Mouse (Mus musculus): ENCODE measurements at regions not wholly inside any gene's neighbourhood (a gene's known extent, or its start where the extent isn't known, plus 50 kb on each side); places are given as distances from the start of the nearest gene placed in this dataset.
A peak's percentile ranks its signal among the peaks of the same experiment; 100 is the strongest.

DNA sequence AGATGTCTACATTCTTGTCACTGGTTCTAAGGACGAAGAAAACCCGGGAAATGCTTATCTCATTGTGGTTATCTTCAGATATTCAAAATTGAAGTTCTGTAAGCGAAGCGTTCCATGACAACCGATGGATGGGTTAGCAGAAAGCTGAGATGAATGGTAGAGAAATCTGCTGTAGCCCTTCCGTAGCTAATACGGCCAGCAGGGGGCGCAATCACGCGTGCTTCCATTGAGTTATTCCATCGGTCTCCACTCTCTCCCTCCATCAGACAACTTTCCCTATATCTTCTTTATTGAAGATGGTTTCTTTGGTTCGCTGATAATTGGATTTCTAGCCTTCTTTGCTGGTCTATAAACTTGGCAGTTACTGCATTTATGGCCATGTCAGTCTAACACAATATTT lies 549.5 kb downstream of the Cbln4 start:
- 38% methylated on average over 12 of the region's 12 CpGs for WGBS
- H3K4me1 ChIP-seq (ENCODE audit: control insufficient read depth, insufficient read depth, insufficient read length, low read length), result no peaks in the 10 kb centered on the region

GRCm38 (mm10) chr2:171487284-171487683 lies 556.0 kb downstream of the Cbln4 start:
- 78% methylated on average over 2 of the region's 2 CpGs for WGBS
- H3K27ac ChIP-seq (ENCODE audit: insufficient read depth, low read depth, low read length), result no peak overlapping the region

More for the DNA sequence above, 549.5 kb downstream of the Cbln4 start:
- H3K27ac ChIP-seq (ENCODE audit: insufficient read depth, low read depth, low read length), result no peak overlapping the region
- H3K36me3 ChIP-seq (ENCODE audit: control insufficient read depth, insufficient read depth, low read length), result no peaks in the 10 kb centered on the region
- TF ChIP-seq CTCF (IDR thresholded peaks at IDR 0.05; ENCODE audit: extremely low read depth, insufficient read length, insufficient replicate concordance, low read depth, low read length), result peak; percentile 39; the same call in 1 of the 2 replicates
- TF ChIP-seq POLR2A (IDR thresholded peaks at IDR 0.05; ENCODE audit: low read depth, low read length), result no peak
- H3K27me3 ChIP-seq (ENCODE audit: control insufficient read depth, insufficient read depth, low read length), result no peaks in the 10 kb centered on the region
- no peak overlapping the region for H3K4me3 ChIP-seq (ENCODE audit: low read depth, low read length)

GRCm38 (mm10) chr2:171453241-171453640 lies 590.0 kb downstream of the Cbln4 start:
- Histone ChIP-seq H3K4me3 (ENCODE audit: low read depth, low read length) (no peak overlapping the region), H3K36me3 (ENCODE audit: control insufficient read depth, insufficient read depth, low read length) (no peaks in the 10 kb centered on the region), H3K4me1 (ENCODE audit: control insufficient read depth, insufficient read depth, insufficient read length, low read length) (no peaks in the 10 kb centered on the region), H3K27me3 (ENCODE audit: control insufficient read depth, insufficient read depth, low read length) (no peaks in the 10 kb centered on the region), H3K27ac (ENCODE audit: insufficient read depth, low read depth, low read length) (no peak overlapping the region)
- 67% methylated on average over 9 of the region's 9 CpGs for WGBS
- TF ChIP-seq CTCF (IDR thresholded peaks at IDR 0.05; ENCODE audit: extremely low read depth, insufficient read length, insufficient replicate concordance, low read depth, low read length) (no peak), POLR2A (IDR thresholded peaks at IDR 0.05; ENCODE audit: low read depth, low read length) (no peak)

More at GRCm38 (mm10) chr2:171487284-171487683, 556.0 kb downstream of the Cbln4 start:
- Histone ChIP-seq H3K4me1 (ENCODE audit: control insufficient read depth, insufficient read depth, insufficient read length, low read length) (no peaks in the 10 kb centered on the region), H3K36me3 (ENCODE audit: control insufficient read depth, insufficient read depth, low read length) (no peaks in the 10 kb centered on the region), H3K4me3 (ENCODE audit: low read depth, low read length) (no peak overlapping the region), H3K27me3 (ENCODE audit: control insufficient read depth, insufficient read depth, low read length) (no peaks in the 10 kb centered on the region)
- TF ChIP-seq CTCF (IDR thresholded peaks at IDR 0.05; ENCODE audit: extremely low read depth, insufficient read length, insufficient replicate concordance, low read depth, low read length) (no peak), POLR2A (IDR thresholded peaks at IDR 0.05; ENCODE audit: low read depth, low read length) (no peak)

- Histone ChIP-seq H3K36me3 (ENCODE audit: control insufficient read depth, insufficient read depth, low read length) (no peaks in the 10 kb centered on the region), H3K27me3 (ENCODE audit: control insufficient read depth, insufficient read depth, low read length) (no peaks in the 10 kb centered on the region), H3K4me1 (ENCODE audit: control insufficient read depth, insufficient read depth, insufficient read length, low read length) (no peaks in the 10 kb centered on the region), H3K27ac (ENCODE audit: insufficient read depth, low read depth, low read length) (no peak overlapping the region), H3K4me3 (ENCODE audit: low read depth, low read length) (no peak overlapping the region)
- WGBS, result 81% methylated on average over 2 of the region's 2 CpGs
- TF ChIP-seq POLR2A (IDR thresholded peaks at IDR 0.05; ENCODE audit: low read depth, low read length) (no peak), CTCF (IDR thresholded peaks at IDR 0.05; ENCODE audit: extremely low read depth, insufficient read length, insufficient replicate concordance, low read depth, low read length) (no peak)
These were observed 637.2 kb downstream of the Cbln4 start for GRCm38 (mm10) chr2:171406057-171406456.

DNA sequence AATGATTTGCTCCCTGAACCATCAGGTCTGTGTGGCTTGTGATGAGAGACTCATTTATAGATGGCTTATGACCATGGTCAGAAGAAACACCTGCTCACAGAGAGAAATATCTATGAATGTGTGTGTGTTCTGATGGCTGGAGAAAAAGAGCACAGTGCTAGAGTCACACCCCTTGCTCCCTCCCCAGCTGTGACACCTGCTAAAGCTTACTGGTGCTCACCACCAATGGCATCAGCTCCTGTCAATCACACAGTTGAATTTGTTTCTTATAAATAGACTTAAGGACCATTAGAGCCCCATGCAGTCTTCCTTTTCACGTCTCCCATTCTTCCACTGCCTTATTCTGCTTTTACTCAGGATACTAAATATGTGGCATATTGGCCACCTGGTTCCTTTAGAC lies 654.3 kb downstream of the Cbln4 start:
- 58% methylated on average over 1 of the region's 1 CpGs for WGBS
- no peak overlapping the region for H3K4me3 ChIP-seq (ENCODE audit: low read depth, low read length)
- TF ChIP-seq POLR2A (IDR thresholded peaks at IDR 0.05; ENCODE audit: low read depth, low read length), result no peak
- no peak for TF ChIP-seq CTCF (IDR thresholded peaks at IDR 0.05; ENCODE audit: extremely low read depth, insufficient read length, insufficient replicate concordance, low read depth, low read length)

DNA sequence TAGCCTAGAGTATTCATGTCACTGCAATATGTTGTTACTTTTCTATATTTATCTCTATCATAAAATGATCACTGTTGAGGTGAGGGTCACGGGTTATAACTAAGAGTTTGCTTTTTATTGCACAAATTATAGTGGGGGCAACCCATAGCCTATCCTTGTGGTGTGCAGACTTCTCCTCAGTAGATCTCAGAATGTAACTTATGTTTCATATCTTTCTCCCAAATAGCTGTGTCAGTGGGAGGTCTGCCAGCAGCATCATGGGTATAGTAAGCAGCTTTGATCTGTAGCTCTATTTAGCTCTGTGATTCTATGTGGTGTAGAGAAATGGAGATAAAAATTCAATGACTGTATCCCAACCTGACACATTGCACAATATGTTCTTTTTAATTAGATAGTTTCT lies 641.9 kb downstream of the Dok5 start:
- no peak for TF ChIP-seq CTCF (IDR thresholded peaks at IDR 0.05; ENCODE audit: extremely low read depth, insufficient read length, insufficient replicate concordance, low read depth, low read length)
- 37% methylated on average over 1 of the region's 1 CpGs for WGBS

More for the DNA sequence above, 654.3 kb downstream of the Cbln4 start:
- H3K36me3 ChIP-seq (ENCODE audit: control insufficient read depth, insufficient read depth, low read length), result no peaks in the 10 kb centered on the region
- H3K4me1 ChIP-seq (ENCODE audit: control insufficient read depth, insufficient read depth, insufficient read length, low read length), result no peaks in the 10 kb centered on the region
- no peak overlapping the region for H3K27ac ChIP-seq (ENCODE audit: insufficient read depth, low read depth, low read length)
- H3K27me3 ChIP-seq (ENCODE audit: control insufficient read depth, insufficient read depth, low read length), result no peaks in the 10 kb centered on the region

DNA sequence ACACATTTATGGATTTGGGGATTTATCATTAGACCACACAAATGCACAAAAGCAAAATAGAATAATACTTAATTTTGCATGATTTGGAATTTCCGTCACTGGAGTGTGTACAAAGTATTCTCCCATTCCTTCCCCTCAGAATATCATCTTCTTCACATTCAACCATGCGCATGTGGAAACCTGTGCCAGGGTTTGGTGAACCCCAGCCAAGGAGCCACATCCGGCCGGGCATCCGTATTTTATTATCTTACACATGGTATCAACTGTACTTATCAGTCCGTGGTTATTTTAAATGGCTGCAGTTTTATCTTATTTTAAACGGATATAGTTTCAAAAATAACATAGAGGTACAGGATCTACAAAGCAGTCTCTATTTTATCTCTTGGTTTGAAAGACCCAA lies 641.4 kb downstream of the Dok5 start:
- no peaks in the 10 kb centered on the region; the same call in 1 of the 2 replicates for H3K27me3 ChIP-seq (ENCODE audit: control insufficient read depth, insufficient read depth, low read length)
- H3K36me3 ChIP-seq (ENCODE audit: control insufficient read depth, insufficient read depth, low read length), result no peaks in the 10 kb centered on the region
- H3K4me3 ChIP-seq (ENCODE audit: low read depth, low read length), result no peak overlapping the region
- TF ChIP-seq POLR2A (IDR thresholded peaks at IDR 0.05; ENCODE audit: low read depth, low read length), result no peak
- TF ChIP-seq CTCF (IDR thresholded peaks at IDR 0.05; ENCODE audit: extremely low read depth, insufficient read length, insufficient replicate concordance, low read depth, low read length), result no peak
- H3K27ac ChIP-seq (ENCODE audit: insufficient read depth, low read depth, low read length), result no peak overlapping the region
- WGBS, result 81% methylated on average over 7 of the region's 7 CpGs
- no peaks in the 10 kb centered on the region for H3K4me1 ChIP-seq (ENCODE audit: control insufficient read depth, insufficient read depth, insufficient read length, low read length)

More for the DNA sequence above, 641.9 kb downstream of the Dok5 start:
- Histone ChIP-seq H3K27ac (ENCODE audit: insufficient read depth, low read depth, low read length) (no peak overlapping the region), H3K36me3 (ENCODE audit: control insufficient read depth, insufficient read depth, low read length) (no peaks in the 10 kb centered on the region), H3K27me3 (ENCODE audit: control insufficient read depth, insufficient read depth, low read length) (no peaks in the 10 kb centered on the region; the same call in 1 of the 2 replicates), H3K4me3 (ENCODE audit: low read depth, low read length) (no peak overlapping the region), H3K4me1 (ENCODE audit: control insufficient read depth, insufficient read depth, insufficient read length, low read length) (no peaks in the 10 kb centered on the region)
